Mouse (Mus musculus) megakaryocyte-erythroid progenitor cell, adult 5-6 weeks (primary cell): Measurements from ENCODE around the gene Trim10. TPM values are rescaled to one million over a fixed set of nuclear protein-coding genes. Genes with fewer than 3 reads are reported as not detected.
A peak's percentile ranks its signal among the peaks of the same experiment; 100 is the strongest.
"Not testable (repeated sequence)": the region's sequence is repeated elsewhere in the genome, so short reads cannot be mapped to it uniquely, and the experiment has no call there.

Experiments
- ATAC-seq: replicated peaks from 2 replicates; pipeline ENCODE4 v1.8.0; 2016; ENCODE audit warnings: mild to moderate bottlenecking, inconsistent platforms; ENCODE audit not compliant: severe bottlenecking, poor library complexity, low FRiP score, low TSS enrichment
- total RNA-seq, 2 experiments: library from RNA; stranded (forward) in 1 of 2; stranded (reverse) in 1 of 2; fragments of 200-1000, 215-1000 nt in 1 of 2; fragments of >200 nt in 1 of 2; fragmentation: Nextera tagmentation in 1 of 2; gene quantifications; 2 replicates each; pipeline ENCODE4 v1.2.3; 2014 to 2017

Gene Trim10
- total RNA-seq, 2 experiments from 2014 or later = 7.5 to 24.1 TPM

GRCm38 (mm10) chr17:36851627-36852026 is 17.7 kb upstream of the Trim10 start:
- ATAC-seq = 0 out of 2 replicates have a peak, but pooled peaks have one; percentile 39

GRCm38 (mm10) chr17:36855484-36855883 is 13.9 kb upstream of the Trim10 start:
- ATAC-seq = no peak

GRCm38 (mm10) chr17:36856236-36856635 is 13.1 kb upstream of the Trim10 start:
- no peak for ATAC-seq

- ATAC-seq = no peak
Observed at GRCm38 (mm10) chr17:36858181-36858580, 11.2 kb upstream of the Trim10 start.

GRCm38 (mm10) chr17:36861680-36862079 is 7.7 kb upstream of the Trim10 start:
- no peak for ATAC-seq

- ATAC-seq = no peak
Observed at GRCm38 (mm10) chr17:36866719-36867527, 2.5 kb upstream of the Trim10 start, which contains the start of gene Trim15. Gene Trim15, minus strand, starts transcription at chr17:36867210.

- ATAC-seq = 0 out of 2 replicates have a peak, but pooled peaks have one; percentile 6
Observed at GRCm38 (mm10) chr17:36868836-36869235, 538 bp upstream of the Trim10 start.

GRCm38 (mm10) chr17:36869955-36870810 is 809 bp downstream of the Trim10 start:
- ATAC-seq = peak; percentile 1; the same call in 1 of the 2 replicates

- no peak for ATAC-seq
Observed at GRCm38 (mm10) chr17:36874636-36875035, 5.3 kb downstream of the Trim10 start.

- 0 out of 2 replicates have a peak, but pooled peaks have one; percentile 29 for ATAC-seq
Observed at GRCm38 (mm10) chr17:36883350-36883749, 14.0 kb downstream of the Trim10 start.

- ATAC-seq = no peak
Observed at GRCm38 (mm10) chr17:36885132-36885790, 15.9 kb downstream of the Trim10 start.

GRCm38 (mm10) chr17:36890073-36890903 is 20.9 kb downstream of the Trim10 start, which contains the start of gene Trim40:
Gene Trim40, minus strand, starts transcription at chr17:36890123.
- no peak for ATAC-seq

- ATAC-seq = not testable (repeated sequence)
Observed at GRCm38 (mm10) chr17:36891496-36891895, 22.1 kb downstream of the Trim10 start.

- peak; percentile 89 for ATAC-seq
Observed at GRCm38 (mm10) chr17:36892362-36892761, 23.0 kb downstream of the Trim10 start.

GRCm38 (mm10) chr17:36893387-36893786 is 24.0 kb downstream of the Trim10 start:
- ATAC-seq = 0 out of 2 replicates have a peak, but pooled peaks have one; percentile 21

GRCm38 (mm10) chr17:36896583-36896982 is 27.2 kb downstream of the Trim10 start:
- ATAC-seq = peak; percentile 52; the same call in 1 of the 2 replicates

GRCm38 (mm10) chr17:36897065-36897464 is 27.7 kb downstream of the Trim10 start:
- ATAC-seq = no peak

- ATAC-seq = no peak
Observed at GRCm38 (mm10) chr17:36897552-36898205, 28.3 kb downstream of the Trim10 start, which contains the start of gene Trim31. Gene Trim31, plus strand, starts transcription at chr17:36898118.
